Mouse (Mus musculus) megakaryocyte-erythroid progenitor cell, adult 5-6 weeks (primary cell): Measurements from ENCODE around the gene Rnf166. TPM values are rescaled to one million over a fixed set of nuclear protein-coding genes. Genes with fewer than 3 reads are reported as not detected.

Source experiments
- ATAC-seq: replicated peaks from 2 replicates; pipeline ENCODE4 v1.8.0; 2016; ENCODE audit warnings: mild to moderate bottlenecking, inconsistent platforms; ENCODE audit not compliant: severe bottlenecking, poor library complexity, low FRiP score, low TSS enrichment
- total RNA-seq, 2 experiments: library from RNA; stranded (forward) in 1 of 2; stranded (reverse) in 1 of 2; fragments of 200-1000, 215-1000 nt in 1 of 2; fragments of >200 nt in 1 of 2; fragmentation: Nextera tagmentation in 1 of 2; gene quantifications; 2 replicates each; pipeline ENCODE4 v1.2.3; 2014 to 2017

Rnf166 gene
- total RNA-seq (2014; fragmentation: Nextera tagmentation) (33.2 and 37.2 TPM in 2 replicates), total RNA-seq (2017) (23.7 and 40.2 TPM in 2 replicates)

DNA sequence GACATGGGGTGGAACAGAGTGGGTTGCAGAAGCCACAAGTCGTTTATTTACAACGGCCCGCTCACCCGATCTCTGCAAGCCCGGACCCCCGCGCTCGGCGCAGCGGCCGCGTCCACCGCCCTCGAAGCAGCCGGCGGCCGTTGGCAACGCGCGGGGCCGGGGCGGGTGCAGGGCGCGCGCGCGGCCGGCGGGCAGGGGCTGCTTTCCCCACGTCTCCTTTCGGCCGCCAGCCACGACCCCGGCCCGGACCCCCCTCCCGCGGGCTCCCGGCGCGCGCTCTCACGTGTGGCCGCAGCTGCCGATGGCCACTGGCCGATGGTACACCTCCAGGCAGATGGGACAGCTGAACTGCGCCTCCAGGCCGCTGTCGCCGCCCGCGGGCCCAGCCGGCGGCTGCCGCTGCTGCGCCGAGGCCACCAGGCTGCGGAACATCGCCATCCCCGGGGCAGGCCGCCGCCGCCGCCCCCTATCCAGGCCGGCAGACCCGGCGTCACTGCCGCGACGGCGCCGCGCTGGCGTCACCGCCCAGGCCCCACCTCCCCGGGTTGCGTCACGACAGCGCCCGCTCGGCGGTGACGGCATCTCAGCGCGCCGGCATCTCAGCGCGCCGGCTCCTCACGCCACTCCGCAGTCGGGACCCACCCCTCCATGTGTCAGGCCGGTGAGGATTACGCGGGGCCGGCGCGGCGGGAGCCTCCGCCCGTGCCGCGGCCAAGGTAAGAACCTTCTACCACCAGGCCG, at the start of gene Rnf166, which contains the start of gene Ctu2:
TSS of gene Rnf166 (minus strand) at position 485 of the 741 bp plus-strand sequence.
TSS of gene Ctu2 (plus strand) at position 564 of the 741 bp plus-strand sequence.
- peak; percentile 60 for ATAC-seq

DNA sequence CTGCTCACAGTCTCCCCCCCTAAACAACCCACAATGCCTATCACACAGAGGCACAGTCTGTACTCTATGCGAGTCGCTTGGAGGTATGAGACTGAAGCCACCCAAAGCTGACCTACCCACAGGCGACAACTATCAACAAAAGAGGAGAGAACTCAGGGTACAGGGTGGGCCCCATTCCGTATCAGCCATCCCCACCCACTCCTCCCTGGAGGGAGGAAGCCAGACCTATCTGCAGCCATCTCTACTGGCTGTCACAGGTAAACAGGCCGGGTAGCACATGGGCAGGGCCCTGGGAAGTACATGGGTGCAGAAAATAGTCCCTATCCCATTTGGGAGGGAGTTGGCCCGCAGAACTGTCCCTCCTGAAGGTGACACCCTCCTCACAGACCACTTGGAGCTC, 49.1 kb upstream of the Rnf166 start:
- ATAC-seq = peak; percentile 50

- no peak for ATAC-seq
Observed at GRCm38 (mm10) chr8:122524506-122524905, 48.6 kb upstream of the Rnf166 start.

GRCm38 (mm10) chr8:122523652-122524360, 47.9 kb upstream of the Rnf166 start:
- no peak for ATAC-seq

DNA sequence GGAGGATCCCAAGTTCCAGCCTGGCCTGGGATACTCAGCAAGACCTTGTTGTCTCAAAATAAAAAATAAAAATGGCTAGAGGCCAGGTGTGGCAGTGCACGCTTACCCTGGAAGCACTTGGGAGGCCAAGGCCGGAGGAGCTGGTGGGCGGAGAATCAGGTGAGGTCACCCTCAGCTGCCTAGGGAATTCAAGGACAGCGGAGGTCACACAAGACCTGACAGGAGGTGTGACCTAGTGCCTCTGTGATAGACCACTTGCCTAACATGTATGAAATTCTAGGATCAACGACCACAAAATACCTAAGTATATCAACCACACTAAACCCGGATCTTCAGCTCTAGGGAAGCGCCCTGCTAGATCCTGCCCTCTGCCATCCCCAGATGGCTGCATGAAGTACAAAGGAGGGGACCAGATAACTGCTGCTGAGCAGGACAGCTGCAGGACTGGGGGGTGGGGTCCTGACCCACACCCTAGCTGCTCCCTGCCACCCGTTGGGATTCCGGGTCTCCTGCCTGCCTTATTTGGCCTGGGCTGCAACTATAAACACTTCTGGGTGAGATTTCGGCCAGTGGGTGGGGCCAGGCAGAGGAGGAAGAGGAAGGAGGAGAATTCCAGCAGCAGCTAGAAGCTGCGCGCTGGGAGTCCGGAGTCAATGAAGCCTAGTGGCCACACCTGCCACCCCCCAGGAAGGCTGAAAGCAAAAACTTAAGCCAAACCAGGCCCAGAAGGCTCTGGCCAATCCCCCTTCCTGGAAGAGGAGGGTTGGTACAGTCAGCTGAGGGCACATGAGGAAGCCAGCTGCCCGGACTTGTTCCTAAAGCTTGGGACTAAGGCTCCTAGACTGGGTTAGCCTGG, 47.2 kb upstream of the Rnf166 start:
- ATAC-seq = 0 out of 2 replicates have a peak, but pooled peaks have one; percentile 9

- ATAC-seq = no peak
Observed at GRCm38 (mm10) chr8:122520611-122521010, 44.7 kb upstream of the Rnf166 start.

DNA sequence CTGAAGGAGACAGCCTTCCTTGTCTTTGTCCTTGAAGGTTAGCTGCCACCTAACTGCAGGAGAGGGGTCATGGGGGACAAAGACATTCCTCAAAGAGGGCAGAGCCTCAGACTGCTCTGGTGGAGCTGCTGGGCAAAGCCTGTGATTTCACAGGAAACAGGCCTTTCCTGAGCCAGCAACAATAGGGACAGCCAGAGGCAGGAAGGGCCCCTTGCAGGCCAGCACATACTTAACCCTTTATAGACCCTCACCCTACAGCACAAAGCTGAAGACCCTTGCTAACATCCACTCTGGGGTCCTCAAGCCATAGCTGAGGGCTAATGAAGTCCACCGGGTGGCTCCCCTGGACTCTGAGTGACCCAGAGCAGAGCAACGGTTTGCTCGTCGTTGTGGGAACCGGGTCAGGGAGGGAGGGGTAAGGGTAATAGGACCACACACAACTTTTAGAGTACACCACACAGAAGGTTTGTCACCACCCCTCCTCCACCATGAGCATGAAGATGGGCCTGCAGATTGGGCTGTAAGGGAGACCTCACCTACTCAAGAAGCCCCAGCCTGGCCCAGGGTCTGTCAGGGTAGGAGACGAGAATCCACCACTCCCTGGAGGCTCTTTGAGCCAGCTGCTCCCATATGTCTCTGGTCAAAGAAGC, 41.8 kb upstream of the Rnf166 start:
- ATAC-seq = no peak

GRCm38 (mm10) chr8:122515699-122516098, 39.8 kb upstream of the Rnf166 start:
- no peak for ATAC-seq

- no peak for ATAC-seq
Observed at GRCm38 (mm10) chr8:122512392-122512791, 36.5 kb upstream of the Rnf166 start.

DNA sequence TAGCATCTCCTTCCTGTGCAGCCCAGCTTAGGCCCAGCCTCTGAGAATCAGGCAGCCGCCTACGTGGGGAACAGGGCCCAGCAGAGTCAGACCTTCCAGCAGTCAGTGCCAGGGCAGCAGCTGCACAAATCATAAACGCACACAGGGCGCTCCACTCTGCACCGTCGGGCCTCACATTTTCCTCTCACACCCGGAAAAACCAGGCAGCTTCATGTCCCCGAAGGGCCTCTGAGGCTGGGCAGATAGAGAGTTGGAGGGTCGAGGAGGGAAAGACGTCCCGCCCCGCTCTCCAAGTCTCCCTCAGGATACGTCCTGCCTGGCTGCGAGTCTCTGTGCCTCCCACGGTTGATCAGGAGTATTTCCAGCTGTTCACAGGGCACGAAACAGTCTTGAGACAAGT, 35.7 kb upstream of the Rnf166 start:
- ATAC-seq = no peak

- peak; percentile 64 for ATAC-seq
Observed at GRCm38 (mm10) chr8:122500856-122501255, 25.0 kb upstream of the Rnf166 start.

DNA sequence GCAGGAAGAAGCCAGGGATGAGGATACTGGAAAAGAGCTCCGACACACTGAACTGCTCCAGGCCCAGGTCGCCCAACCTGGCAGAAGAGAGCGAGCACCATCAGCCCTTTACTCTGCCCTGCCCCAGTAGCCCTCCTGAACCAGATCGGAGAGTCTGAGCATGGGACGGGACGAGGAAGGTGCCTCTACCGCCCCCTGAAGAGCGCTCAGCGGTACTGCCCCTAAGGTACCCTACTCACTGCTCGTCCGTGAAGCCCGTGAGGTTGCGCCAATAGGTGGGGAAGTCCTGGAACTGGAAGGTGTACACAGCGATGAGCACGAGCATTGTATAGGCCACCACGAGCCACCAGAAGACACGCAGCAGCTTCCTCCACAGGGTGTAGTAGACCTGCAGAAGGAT, 22.0 kb upstream of the Rnf166 start:
- peak; percentile 51 for ATAC-seq

DNA sequence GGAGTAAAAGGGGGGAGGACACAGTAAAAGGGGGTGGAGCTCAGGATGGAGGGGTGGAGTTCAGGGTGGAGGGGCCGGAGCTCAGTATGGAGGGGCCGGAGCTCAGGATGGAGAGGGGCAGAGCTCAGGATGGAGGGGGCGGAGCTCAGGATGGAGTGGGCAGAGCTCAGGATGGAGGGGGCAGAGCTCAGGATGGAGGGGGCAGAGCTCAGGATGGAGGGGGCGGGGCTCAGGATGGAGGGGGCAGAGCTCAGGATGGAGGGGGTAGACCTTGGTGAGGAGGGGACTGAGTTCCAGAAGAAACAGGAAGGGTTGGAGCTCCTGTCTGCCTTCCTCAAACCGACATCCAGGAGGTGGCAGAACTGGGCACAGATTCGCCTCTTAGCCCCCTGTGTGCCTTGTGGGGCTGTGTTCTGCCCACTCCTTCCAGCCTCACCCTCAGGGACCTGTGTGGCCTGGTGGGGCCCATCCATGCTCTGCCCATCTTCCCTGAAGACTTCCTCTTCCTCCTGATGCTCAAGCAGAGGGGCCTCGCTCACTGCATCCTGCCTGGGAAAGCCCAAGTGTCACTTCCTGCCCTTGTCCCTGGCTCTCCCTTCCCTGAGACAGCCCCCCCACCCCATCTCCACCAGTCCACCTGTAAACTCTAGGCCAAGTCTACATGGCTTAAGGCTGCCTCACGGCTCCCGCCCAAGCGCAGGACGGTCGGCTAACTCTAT, 21.3 kb upstream of the Rnf166 start:
- ATAC-seq = no peak

GRCm38 (mm10) chr8:122488387-122488786, 12.5 kb upstream of the Rnf166 start:
- no peak for ATAC-seq

- no peak for ATAC-seq
Observed at GRCm38 (mm10) chr8:122484831-122485230, 9.0 kb upstream of the Rnf166 start.

DNA sequence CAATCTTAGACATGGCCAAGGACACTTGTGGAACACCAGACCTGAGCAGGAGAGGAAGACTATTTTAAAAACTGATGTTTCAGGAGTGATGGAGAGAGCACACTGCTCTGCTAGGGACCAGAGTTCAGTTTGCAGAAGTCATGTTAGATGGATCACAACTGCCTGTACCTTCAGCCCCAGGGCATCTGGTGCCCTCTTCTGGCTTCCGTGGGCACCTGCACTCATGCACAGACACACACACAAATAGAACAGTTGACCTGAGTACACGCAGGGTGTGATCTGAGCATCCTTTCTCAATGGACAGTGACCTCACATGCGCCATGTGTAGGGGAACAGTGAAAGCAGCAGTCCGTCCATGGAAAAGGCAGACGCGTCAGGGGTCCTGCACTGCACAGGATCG, 8.0 kb upstream of the Rnf166 start:
- no peak for ATAC-seq

DNA sequence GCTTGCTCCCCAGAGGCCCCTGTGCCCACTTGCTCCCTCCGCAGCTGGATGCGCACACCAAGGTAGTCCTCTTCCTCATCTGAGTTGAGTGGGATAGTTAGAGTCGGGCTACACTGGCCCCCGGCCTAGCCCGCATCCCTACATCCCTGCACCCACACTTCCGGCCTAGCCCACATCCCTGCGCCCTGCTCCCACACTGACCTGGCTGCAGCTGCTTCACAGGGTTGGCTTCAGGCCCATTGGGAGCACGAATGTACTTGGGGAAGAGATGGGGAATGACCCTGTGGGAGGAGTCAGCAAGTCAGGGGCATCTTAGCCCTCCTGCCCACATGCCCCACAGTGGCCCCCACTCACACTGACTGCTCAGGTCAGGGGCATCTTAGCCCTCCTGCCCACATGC, 6.6 kb upstream of the Rnf166 start:
- no peak for ATAC-seq

DNA sequence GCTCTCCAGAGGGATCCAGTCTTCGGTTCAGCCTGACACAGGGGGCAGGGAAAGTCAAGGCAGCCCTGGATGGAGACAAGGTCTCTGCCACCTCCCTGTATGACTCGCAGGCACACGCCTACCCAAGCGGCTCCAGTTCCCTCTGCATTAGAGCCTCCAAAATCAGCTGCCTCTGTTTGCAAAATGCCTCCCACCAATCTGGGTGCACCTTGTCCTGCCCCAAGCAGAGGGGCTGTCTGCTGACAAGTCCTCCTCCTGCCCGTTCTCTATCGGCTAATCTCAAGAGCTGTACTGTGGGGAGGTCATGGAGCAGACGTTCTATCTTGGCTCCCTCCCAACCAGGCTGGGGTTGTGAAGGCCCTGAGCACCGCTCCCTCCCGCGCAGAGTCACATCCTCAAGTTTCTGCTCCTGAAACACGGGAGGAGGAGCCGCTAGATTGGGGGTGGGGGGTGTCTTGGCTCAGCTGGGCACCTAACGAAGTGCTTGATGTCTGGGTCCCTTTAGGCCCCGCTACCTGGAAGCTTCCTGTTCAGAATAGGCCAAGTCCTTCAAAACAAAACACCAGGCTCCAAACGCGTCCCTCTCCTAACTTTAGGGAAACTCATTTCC, 808 bp downstream of the Rnf166 start:
- ATAC-seq = peak; percentile 60
